Mouse (Mus musculus): ENCODE measurements at regions not wholly inside any gene's neighbourhood (a gene's known extent, or its start where the extent isn't known, plus 50 kb on each side); places are given as distances from the start of the nearest gene placed in this dataset.

GRCm38 (mm10) chr1:185113687-185114086 is 90.2 kb upstream of the Rab3gap2 start:
- Histone ChIP-seq H3K27me3 (replicated peaks) (no peaks in the 10 kb centered on the region), H3K4me3 (replicated peaks in 1 of 3; ENCODE audit: low read depth in 2 of 3, low read length in 2 of 3, poor library complexity in 1 of 3) (no peak overlapping the region), H3K4me2 (ENCODE audit: insufficient read depth, low read depth, poor library complexity, severe bottlenecking) (no peak overlapping the region), H3K27ac (ENCODE audit: insufficient read depth, low read depth) (no peak overlapping the region), H3K79me2 (replicated peaks; ENCODE audit: control insufficient read depth, extremely low read depth, insufficient read depth, poor library complexity, severe bottlenecking) (no peaks in the 10 kb centered on the region), H3K9me3 (replicated peaks; ENCODE audit: low read length) (peaks cover 2% of the 10 kb centered on the region), H3K36me3 (replicated peaks in 1 of 2; ENCODE audit: control insufficient read depth in 1 of 2, insufficient read depth in 1 of 2, low read length in 1 of 2) (no peaks in the 10 kb centered on the region), H3K4me1 (ENCODE audit: control insufficient read depth in 1 of 2, insufficient read depth in 2 of 2) (no peaks in the 10 kb centered on the region), H3K9ac (ENCODE audit: insufficient read depth, low read depth) (no peak overlapping the region)
- TF ChIP-seq USF1 (IDR thresholded peaks at IDR 0.05; ENCODE audit: low read depth, low read length) = no peak
- dilution Hi-C loops (cut with MboI; ENCODE audit: extremely low pct_ligation_motif_present, extremely low pct_unique_long_range_greater_than_20kb, low sequenced_read_pairs) (no loop called here), in situ Hi-C loops (cut with MboI; ENCODE audit: low pct_ligation_motif_present, low pct_unique_long_range_greater_than_20kb, low sequenced_read_pairs) (no loop called here)
- no peak for DNase-seq (ENCODE audit: extremely low read depth)

DNA sequence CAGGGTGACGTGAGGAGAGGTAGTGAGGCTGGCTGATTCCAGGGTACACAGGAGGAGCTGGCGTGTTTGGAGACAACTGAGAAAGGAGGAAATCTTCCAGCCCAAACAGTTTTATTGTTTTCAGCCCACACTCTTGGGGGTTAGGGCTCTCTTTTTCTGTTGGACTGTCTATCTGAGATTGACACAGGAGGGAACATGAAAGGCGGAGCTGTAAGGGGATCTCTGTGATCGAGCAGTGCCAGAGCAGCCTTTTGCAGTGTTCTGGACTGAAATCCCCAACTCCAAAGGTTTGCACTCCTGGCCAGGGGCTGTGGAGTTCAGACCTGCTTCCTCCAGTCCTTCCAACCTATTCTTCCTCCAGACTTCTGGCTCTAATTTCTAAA is 91.9 kb upstream of the Rab3gap2 start:
- DNase-seq (ENCODE audit: extremely low read depth) = no peak
- no peaks in the 10 kb centered on the region for H3K4me1 ChIP-seq (ENCODE audit: control insufficient read depth in 1 of 2, insufficient read depth in 2 of 2)
- peaks cover 2% of the 10 kb centered on the region for H3K9me3 ChIP-seq (replicated peaks; ENCODE audit: low read length)
- no peak overlapping the region for H3K4me3 ChIP-seq (replicated peaks in 1 of 3; ENCODE audit: low read depth in 2 of 3, low read length in 2 of 3, poor library complexity in 1 of 3)
- dilution Hi-C loops (cut with MboI; ENCODE audit: extremely low pct_ligation_motif_present, extremely low pct_unique_long_range_greater_than_20kb, low sequenced_read_pairs) (no loop called here), in situ Hi-C loops (cut with MboI; ENCODE audit: low pct_ligation_motif_present, low pct_unique_long_range_greater_than_20kb, low sequenced_read_pairs) (no loop called here)
- no peak overlapping the region for H3K4me2 ChIP-seq (ENCODE audit: insufficient read depth, low read depth, poor library complexity, severe bottlenecking)
- H3K36me3 ChIP-seq (replicated peaks in 1 of 2; ENCODE audit: control insufficient read depth in 1 of 2, insufficient read depth in 1 of 2, low read length in 1 of 2) = no peaks in the 10 kb centered on the region
- TF ChIP-seq ZNF384 (IDR thresholded peaks at IDR 0.05; ENCODE audit: low read depth, low read length) (no peak), ETS1 (conservative IDR thresholded peaks at IDR 0.05; ENCODE audit: low read depth, low read length) (no peak), POLR2AphosphoS2 (IDR thresholded peaks at IDR 0.05; ENCODE audit: low read depth, low read length) (no peak), USF2 (conservative IDR thresholded peaks at IDR 0.05; ENCODE audit: low read depth, low read length) (no peak), KAT2A (IDR thresholded peaks at IDR 0.05; ENCODE audit: insufficient replicate concordance, low read length) (no peak), MAX (IDR thresholded peaks at IDR 0.05; ENCODE audit: low read length) (no peak), CHD1 (IDR thresholded peaks at IDR 0.05; ENCODE audit: low read depth, low read length) (no peak), GABPA (IDR thresholded peaks at IDR 0.05; ENCODE audit: insufficient replicate concordance, low read depth, low read length) (no peak), RCOR1 (conservative IDR thresholded peaks at IDR 0.05; ENCODE audit: low read depth, low read length) (no peak), ZC3H11A (IDR thresholded peaks at IDR 0.05; ENCODE audit: low read depth, low read length) (no peak), MAFK (IDR thresholded peaks at IDR 0.05; ENCODE audit: insufficient replicate concordance, low read length) (no peak), SIN3A (IDR thresholded peaks at IDR 0.05; ENCODE audit: low read length) (no peak), MEF2A (IDR thresholded peaks at IDR 0.05; ENCODE audit: borderline replicate concordance, low read depth, low read length) (no peak), NRF1 (IDR thresholded peaks at IDR 0.05; ENCODE audit: low read depth, low read length) (no peak), PAX5 (IDR thresholded peaks at IDR 0.05; ENCODE audit: low read length) (no peak)
- H3K27me3 ChIP-seq (replicated peaks) = no peaks in the 10 kb centered on the region
- H3K79me2 ChIP-seq (replicated peaks; ENCODE audit: control insufficient read depth, extremely low read depth, insufficient read depth, poor library complexity, severe bottlenecking) = no peaks in the 10 kb centered on the region
- no peak overlapping the region for H3K27ac ChIP-seq (ENCODE audit: insufficient read depth, low read depth)
- H3K9ac ChIP-seq (ENCODE audit: insufficient read depth, low read depth) = no peak overlapping the region
